Mouse (Mus musculus): ENCODE measurements at regions not wholly inside any gene's neighbourhood (a gene's known extent, or its start where the extent isn't known, plus 50 kb on each side); places are given as distances from the start of the nearest gene placed in this dataset.

- DNase-seq, result no peak
Observed at GRCm38 (mm10) chr13:59227523-59228058, 357.4 kb downstream of the Agtpbp1 start.

DNA sequence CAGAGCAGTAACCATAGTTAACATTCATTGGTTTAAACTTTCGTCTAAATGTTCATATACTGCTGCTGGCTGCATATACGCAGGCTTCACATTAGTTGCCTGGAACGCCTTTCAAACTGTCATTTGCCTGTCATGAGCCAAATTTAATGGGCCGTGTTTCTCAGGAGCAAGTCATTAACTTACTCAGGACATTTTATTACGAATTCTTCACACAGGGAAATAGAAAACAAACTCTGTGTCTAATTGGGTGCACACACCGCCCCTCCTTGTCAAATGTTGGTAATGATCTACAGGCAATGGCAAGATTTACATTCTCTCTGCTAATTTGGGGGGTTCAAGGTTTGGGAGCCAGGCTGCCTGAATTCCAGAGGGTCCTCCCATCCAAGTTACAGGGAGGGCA, 364.4 kb downstream of the Agtpbp1 start:
- DNase-seq, result no peak

GRCm38 (mm10) chr13:59220156-59220555, 364.9 kb downstream of the Agtpbp1 start:
- peak; percentile 24 to 30 for DNase-seq

- no peak for DNase-seq
Observed at GRCm38 (mm10) chr13:59216686-59217298, 368.2 kb downstream of the Agtpbp1 start.

- peak; percentile 8 to 27 for DNase-seq
Observed at GRCm38 (mm10) chr13:59212296-59212701, 372.7 kb downstream of the Agtpbp1 start.

DNA sequence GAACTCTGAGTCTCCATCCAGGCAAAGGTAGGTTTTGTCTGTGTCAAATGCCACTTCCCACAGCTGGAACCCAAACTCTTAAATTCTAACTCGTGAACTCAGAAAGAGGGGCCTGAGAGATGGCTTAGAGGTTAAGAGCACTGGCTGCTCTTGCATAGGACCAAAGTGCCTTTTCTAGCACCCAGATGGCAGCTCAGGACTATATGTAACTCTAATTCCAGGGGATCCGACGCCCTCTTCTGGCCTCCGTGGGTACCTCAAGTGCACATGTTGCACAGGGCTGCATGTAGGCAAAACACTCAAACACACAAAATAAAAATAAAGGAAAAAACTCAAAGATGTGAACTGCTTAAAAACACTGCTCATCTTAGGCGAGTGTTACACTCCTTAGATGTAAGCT, 374.2 kb downstream of the Agtpbp1 start:
- peak in 1 of 2 experiments; percentile 16 for DNase-seq

DNA sequence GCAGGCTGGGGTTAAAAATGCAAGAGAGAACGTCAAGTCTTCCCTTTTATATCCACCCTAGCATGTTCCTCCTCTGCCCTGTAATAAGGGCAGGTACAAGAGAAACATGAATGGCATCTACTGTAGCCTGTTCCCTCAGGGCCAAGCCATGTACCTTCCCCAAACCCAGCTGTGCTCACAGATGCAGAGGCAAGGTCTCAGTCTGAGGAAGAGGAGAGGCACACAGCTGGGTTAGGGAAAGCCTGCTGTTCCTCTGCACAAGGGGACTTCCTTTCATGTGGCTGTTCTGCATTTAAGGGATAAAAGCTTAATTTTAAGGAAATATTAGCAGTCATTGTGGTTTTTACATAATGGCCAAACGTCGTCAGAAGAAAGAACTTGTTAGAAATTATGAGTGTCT, 378.8 kb downstream of the Agtpbp1 start:
- no peak for DNase-seq

DNA sequence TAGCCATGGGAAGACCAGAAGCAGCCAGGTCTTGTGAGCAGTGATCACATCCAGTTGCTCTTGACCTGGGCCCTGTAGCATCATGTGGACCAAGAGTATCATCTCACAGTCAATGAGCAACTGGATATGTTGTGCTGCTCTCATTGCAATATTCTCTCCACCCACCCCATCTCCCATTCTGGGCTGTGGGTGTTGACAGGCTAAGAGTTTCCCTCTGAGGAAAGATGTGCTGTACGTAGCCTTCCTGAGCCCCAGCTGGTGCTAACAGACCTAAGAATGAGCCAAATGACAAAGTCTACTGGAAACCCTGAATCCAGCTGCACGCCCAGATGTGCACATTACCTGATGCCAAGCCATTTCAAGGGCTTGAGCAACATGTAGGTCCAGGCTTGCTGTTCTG, 380.5 kb downstream of the Agtpbp1 start:
- no peak for DNase-seq

- no peak for DNase-seq
Observed at GRCm38 (mm10) chr13:59196311-59196710, 388.7 kb downstream of the Agtpbp1 start.

DNA sequence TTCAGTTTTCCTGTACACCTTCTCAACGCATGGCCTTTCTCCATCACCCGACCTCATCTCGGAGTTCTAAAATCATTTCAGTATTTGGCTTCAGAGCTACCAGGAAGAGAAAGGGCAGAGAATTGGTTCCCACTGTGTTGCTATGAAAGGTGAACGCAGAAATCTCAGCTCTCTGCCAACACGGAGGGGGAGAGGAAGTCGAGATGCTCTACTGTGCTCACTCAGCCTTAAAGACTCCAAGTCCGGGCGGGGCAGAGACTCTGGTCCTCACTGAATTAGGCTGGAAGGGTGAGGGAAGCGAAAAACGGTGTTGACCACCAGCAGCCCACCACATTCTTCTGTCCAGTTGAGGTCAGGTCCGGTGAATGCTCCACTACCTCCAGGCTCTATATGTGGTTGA, 382.1 kb downstream of the Ntrk2 start:
- DNase-seq, result peak; percentile 28 to 29

All from cerebellum, postnatal 36 days (tissue).